Comparison of ENCODE assay signal across 9 mouse cellular contexts in genomic region chr2:32742173-32742531, GRCm38 (mm10). TPM values are rescaled to one million over a fixed set of nuclear protein-coding genes. Genes with fewer than 3 reads are reported as not detected.
DNase-seq lines count a peak whose midpoint lies in the region; ATAC-seq and TF ChIP-seq lines count a peak whose summit lies in the region.
"Had no signal": no experiment of that assay in that cellular context is flagged by ENCODE, and none has a peak within 500 bp of the region (broad histone marks: within the 10 kb centered on the region; RNA-seq: fewer than 3 reads in every experiment).

No protein-coding gene starts in this region.

- H3K27ac ChIP-seq in kidney, embryonic 15.5 days, result no peak overlapping the region; the same call in 1 of the 2 replicates
- H3K27ac ChIP-seq in embryonic facial prominence, embryonic 10.5 days (replicated peaks), result peak overlapping the region; percentile 78
- peak overlapping the region; percentile 86 for H3K27ac ChIP-seq in hindbrain, embryonic 16.5 days (ENCODE audit: low read depth, low read length)
- H3K27ac ChIP-seq in limb, embryonic 14.5 days (replicated peaks; ENCODE audit: low read depth, low read length), result no peak overlapping the region

- H3K27me3 ChIP-seq in kidney, embryonic 15.5 days, result peaks cover 37% of the 10 kb centered on the region
- H3K27me3 ChIP-seq in embryonic facial prominence, embryonic 10.5 days (replicated peaks; ENCODE audit: low read depth, poor library complexity, severe bottlenecking), result peaks cover 49% of the 10 kb centered on the region
- H3K27me3 ChIP-seq in hindbrain, embryonic 16.5 days (replicated peaks; ENCODE audit: control insufficient read depth, insufficient read depth, low read length), result no peaks in the 10 kb centered on the region
- H3K27me3 ChIP-seq in limb, embryonic 14.5 days (ENCODE audit: control insufficient read depth, insufficient read depth, low read length), result peaks cover 12% of the 10 kb centered on the region

- DNase-seq in kidney, adult 8-10 months, result no peak
- peak; percentile 83 for DNase-seq in embryonic facial prominence, embryonic 10.5 days (ENCODE audit: low spot score)
- DNase-seq in limb, embryonic 14.5 days (ENCODE audit: low spot score), result no peak
- peak; percentile 78 to 85 for DNase-seq in right cerebral cortex, postnatal 36 days (ENCODE audit: low spot score in 2 of 2)
- DNase-seq in gastrocnemius, postnatal 4 days (ENCODE audit: low spot score in 2 of 2), result no peak
- no peak for DNase-seq in gastrocnemius, postnatal 10 days

- 12% methylated on average over 18 of the region's 18 CpGs for whole genome bisulfite sequencing in kidney, embryonic 15.5 days
- 2% methylated on average over 18 of the region's 18 CpGs for WGBS in embryonic facial prominence, embryonic 10.5 days
- 7% methylated on average over 18 of the region's 18 CpGs for WGBS in hindbrain, embryonic 16.5 days
- WGBS in limb, embryonic 14.5 days, result 3% methylated on average over 15 of the region's 18 CpGs

- ATAC-seq in kidney, embryonic 15.5 days (replicated peaks; ENCODE audit: low FRiP score), result peak; percentile 46; the same call in 1 of the 2 replicates
- ATAC-seq in hindbrain, embryonic 16.5 days, result peak; percentile 93
- peak; percentile 62 for ATAC-seq in limb, embryonic 14.5 days (ENCODE audit: low FRiP score, low read depth)

- no peak overlapping the region for H3K9ac ChIP-seq in kidney, embryonic 15.5 days
- peak overlapping the region; percentile 90 for H3K9ac ChIP-seq in hindbrain, embryonic 16.5 days (ENCODE audit: low read depth, low read length)
- peak overlapping the region; percentile 52; the same call in 1 of the 2 replicates for H3K9ac ChIP-seq in limb, embryonic 14.5 days (ENCODE audit: low read depth, low read length, severe bottlenecking)

- H3K9me3 ChIP-seq in kidney, embryonic 15.5 days (replicated peaks), result no peaks in the 10 kb centered on the region
- no peaks in the 10 kb centered on the region for H3K9me3 ChIP-seq in embryonic facial prominence, embryonic 10.5 days
- H3K9me3 ChIP-seq in hindbrain, embryonic 16.5 days (ENCODE audit: control insufficient read depth, low read length), result no peaks in the 10 kb centered on the region
- H3K9me3 ChIP-seq in limb, embryonic 14.5 days (ENCODE audit: control insufficient read depth, low read length), result no peaks in the 10 kb centered on the region

- peaks cover 17% of the 10 kb centered on the region for H3K4me1 ChIP-seq in kidney, embryonic 15.5 days
- H3K4me1 ChIP-seq in embryonic facial prominence, embryonic 10.5 days, result peaks cover 32% of the 10 kb centered on the region
- peaks cover 19% of the 10 kb centered on the region for H3K4me1 ChIP-seq in hindbrain, embryonic 16.5 days (ENCODE audit: control insufficient read depth, insufficient read depth, low read depth, low read length)
- H3K4me1 ChIP-seq in limb, embryonic 14.5 days (ENCODE audit: control insufficient read depth, insufficient read depth, low read length), result peaks cover 12% of the 10 kb centered on the region

- TF ChIP-seq POLR2A in limb, embryonic 14.5 days (IDR thresholded peaks at IDR 0.05; ENCODE audit: borderline replicate concordance, extremely low read depth, insufficient read depth, insufficient read length), result no peak

- H3K4me3 ChIP-seq in kidney, embryonic 15.5 days (replicated peaks), result peak overlapping the region; percentile 51
- peak overlapping the region; percentile 73 for H3K4me3 ChIP-seq in embryonic facial prominence, embryonic 10.5 days
- H3K4me3 ChIP-seq in hindbrain, embryonic 16.5 days (ENCODE audit: low read length), result peak overlapping the region; percentile 81
- peak overlapping the region; percentile 46 for H3K4me3 ChIP-seq in limb, embryonic 14.5 days (replicated peaks; ENCODE audit: low read length)

- H3K36me3 ChIP-seq in kidney, embryonic 15.5 days, result peaks cover 25% of the 10 kb centered on the region
- peaks cover 39% of the 10 kb centered on the region for H3K36me3 ChIP-seq in embryonic facial prominence, embryonic 10.5 days (replicated peaks)
- peaks cover 19% of the 10 kb centered on the region for H3K36me3 ChIP-seq in hindbrain, embryonic 16.5 days (ENCODE audit: control insufficient read depth, insufficient read depth, low read length)
- H3K36me3 ChIP-seq in limb, embryonic 14.5 days (ENCODE audit: control insufficient read depth, insufficient read depth, low read length), result peaks cover 17% of the 10 kb centered on the region; the same call in 1 of the 2 replicates

- H3K4me2 ChIP-seq in kidney, embryonic 15.5 days, result peak overlapping the region; percentile 92
- peak overlapping the region; percentile 64 for H3K4me2 ChIP-seq in hindbrain, embryonic 16.5 days (ENCODE audit: low read length)
- H3K4me2 ChIP-seq in limb, embryonic 14.5 days (replicated peaks; ENCODE audit: low read depth, low read length, severe bottlenecking), result peak overlapping the region; percentile 94

RNA-seq across cellular contexts. Expression of gene 6330409D20Rik, which starts 1.3 kb away (rescaled TPM):
- polyA plus RNA-seq in kidney, embryonic 15.5 days (2015; fragmentation: Nextera tagmentation; extraction: Ambion mirVana), result 0.18 TPM in 1 of 2 replicates, not detected in the other
- polyA plus RNA-seq in embryonic facial prominence, embryonic 10.5 days (2016; fragmentation: Nextera tagmentation; extraction: Ambion mirVana), result 0.52 and 0.57 TPM in 2 replicates
- polyA plus RNA-seq in hindbrain, embryonic 16.5 days (2015; fragmentation: Nextera tagmentation; extraction: Ambion mirVana), result 2.6 and 3.4 TPM in 2 replicates
- polyA plus RNA-seq in limb, embryonic 14.5 days (2012; rRNA removed), result 0.14 and 0.15 TPM in 2 replicates
- not detected in 2 replicates for polyA plus RNA-seq in limb, embryonic 14.5 days (2014; fragmentation: Nextera tagmentation; extraction: Ambion mirVana)
- total RNA-seq in gastrocnemius, postnatal 4 days (2021), result not detected
- not detected for total RNA-seq in gastrocnemius, postnatal 10 days (2021)
- total RNA-seq: liver, adult 2 months had no signal
- polyA plus RNA-seq: liver, adult 2 months had no signal

RNA-seq across cellular contexts. Expression of gene Tor2a, which starts 14.9 kb away (rescaled TPM):
- 64.8 and 70.5 TPM in 2 replicates for polyA plus RNA-seq in kidney, embryonic 15.5 days (2015; fragmentation: Nextera tagmentation; extraction: Ambion mirVana)
- polyA plus RNA-seq in embryonic facial prominence, embryonic 10.5 days (2016; fragmentation: Nextera tagmentation; extraction: Ambion mirVana), result 48.9 and 53.5 TPM in 2 replicates
- 50.8 and 56.9 TPM in 2 replicates for polyA plus RNA-seq in hindbrain, embryonic 16.5 days (2015; fragmentation: Nextera tagmentation; extraction: Ambion mirVana)
- 82.6 and 169 TPM in 2 replicates for polyA plus RNA-seq in limb, embryonic 14.5 days (2012; rRNA removed)
- polyA plus RNA-seq in limb, embryonic 14.5 days (2014; fragmentation: Nextera tagmentation; extraction: Ambion mirVana), result 81.2 and 86.2 TPM in 2 replicates
- 10 to 100 TPM; 17.8 to 22.4 TPM for total RNA-seq in gastrocnemius, postnatal 4 days (2021)
- total RNA-seq in gastrocnemius, postnatal 10 days (2021), result 10 to 100 TPM; 12.7 to 13.7 TPM

RNA-seq across cellular contexts. Expression of gene Sh2d3c, which starts 21.3 kb away (rescaled TPM):
- polyA plus RNA-seq in kidney, embryonic 15.5 days (2015; fragmentation: Nextera tagmentation; extraction: Ambion mirVana), result 32.5 and 37.2 TPM in 2 replicates
- 27.1 and 27.5 TPM in 2 replicates for polyA plus RNA-seq in embryonic facial prominence, embryonic 10.5 days (2016; fragmentation: Nextera tagmentation; extraction: Ambion mirVana)
- polyA plus RNA-seq in hindbrain, embryonic 16.5 days (2015; fragmentation: Nextera tagmentation; extraction: Ambion mirVana), result 58.5 and 58.6 TPM in 2 replicates
- 36.8 and 52.0 TPM in 2 replicates for polyA plus RNA-seq in limb, embryonic 14.5 days (2012; rRNA removed)
- 18.5 and 20.3 TPM in 2 replicates for polyA plus RNA-seq in limb, embryonic 14.5 days (2014; fragmentation: Nextera tagmentation; extraction: Ambion mirVana)
- 10 to 100 TPM; 18.4 TPM for total RNA-seq in gastrocnemius, postnatal 4 days (2021)
- 10 to 100 TPM; 13.2 to 16.6 TPM for total RNA-seq in gastrocnemius, postnatal 10 days (2021)

RNA-seq across cellular contexts. Expression of gene Cdk9, which starts 29.3 kb away (rescaled TPM):
- 108 and 118 TPM in 2 replicates for polyA plus RNA-seq in kidney, embryonic 15.5 days (2015; fragmentation: Nextera tagmentation; extraction: Ambion mirVana)
- 130 and 135 TPM in 2 replicates for polyA plus RNA-seq in embryonic facial prominence, embryonic 10.5 days (2016; fragmentation: Nextera tagmentation; extraction: Ambion mirVana)
- 63.6 and 69.4 TPM in 2 replicates for polyA plus RNA-seq in hindbrain, embryonic 16.5 days (2015; fragmentation: Nextera tagmentation; extraction: Ambion mirVana)
- 211 and 240 TPM in 2 replicates for polyA plus RNA-seq in limb, embryonic 14.5 days (2012; rRNA removed)
- 84.7 and 87.1 TPM in 2 replicates for polyA plus RNA-seq in limb, embryonic 14.5 days (2014; fragmentation: Nextera tagmentation; extraction: Ambion mirVana)
- total RNA-seq in gastrocnemius, postnatal 4 days (2021), result 10 to 100 TPM; 49.3 to 55.2 TPM
- 10 to 100 TPM; 29.5 to 35.2 TPM for total RNA-seq in gastrocnemius, postnatal 10 days (2021)

RNA-seq across cellular contexts. Expression of gene Ttc16, which starts 33.3 kb away (rescaled TPM):
- polyA plus RNA-seq in kidney, embryonic 15.5 days (2015; fragmentation: Nextera tagmentation; extraction: Ambion mirVana), result 0.15 and 0.25 TPM in 2 replicates
- polyA plus RNA-seq in embryonic facial prominence, embryonic 10.5 days (2016; fragmentation: Nextera tagmentation; extraction: Ambion mirVana), result 0.31 and 0.34 TPM in 2 replicates
- 0.53 and 0.60 TPM in 2 replicates for polyA plus RNA-seq in hindbrain, embryonic 16.5 days (2015; fragmentation: Nextera tagmentation; extraction: Ambion mirVana)
- polyA plus RNA-seq in limb, embryonic 14.5 days (2012; rRNA removed), result 0.47 and 0.70 TPM in 2 replicates
- polyA plus RNA-seq in limb, embryonic 14.5 days (2014; fragmentation: Nextera tagmentation; extraction: Ambion mirVana), result 0.12 and 0.15 TPM in 2 replicates
- total RNA-seq in gastrocnemius, postnatal 4 days (2021), result not detected
- under 1 TPM in 1 of 2 experiments, not detected in 1; 0.11 TPM for total RNA-seq in gastrocnemius, postnatal 10 days (2021)

Comparison
In these comparisons a context has a peak if more than half of its experiments do, and no peak if none do; other contexts are left out.
1. H3K27ac ChIP-seq: peak in embryonic facial prominence, embryonic 10.5 days (single experiment) and hindbrain, embryonic 16.5 days (single experiment); none in kidney, embryonic 15.5 days (single experiment) and limb, embryonic 14.5 days (single experiment).
2. DNase-seq: peak in embryonic facial prominence, embryonic 10.5 days (single experiment) and right cerebral cortex, postnatal 36 days (2 of 2); none in kidney, adult 8-10 months (0 of 2), limb, embryonic 14.5 days (single experiment), gastrocnemius, postnatal 4 days (0 of 2) and gastrocnemius, postnatal 10 days (single experiment).
3. Peak in every context shown above with its lines, with median percentiles within 50 percentile points of each other: ATAC-seq, H3K4me2 ChIP-seq and H3K4me3 ChIP-seq.